11 mouse cellular contexts compared by ENCODE assay signal in genomic region chr9:33901313-33902076, GRCm38 (mm10).
DNase-seq lines count a peak whose midpoint lies in the region; ATAC-seq and TF ChIP-seq lines count a peak whose summit lies in the region.
"Had no signal": no experiment of that assay in that cellular context is flagged by ENCODE, and none has a peak within 500 bp of the region (broad histone marks: within the 10 kb centered on the region; RNA-seq: fewer than 3 reads in every experiment).

No protein-coding gene starts in this region.

- peak; percentile 17 for DNase-seq in embryonic facial prominence, embryonic 11.5 days (ENCODE audit: low spot score)
- DNase-seq in embryonic facial prominence, embryonic 10.5 days (ENCODE audit: low spot score), result no peak
- DNase-seq in lung, postnatal 14 days, result peak; percentile 11
- DNase-seq in T-cell, adult 2 months (ENCODE audit: low spot score), result no peak
- no peak for DNase-seq in gastrocnemius, adult 18-20 months (ENCODE audit: low spot score)
- DNase-seq: adrenal gland, postnatal 10 days; liver, embryonic 13.5 days; right cerebral cortex, adult 18-20 months had no signal

- no peak; the same call in 1 of the 2 replicates for ATAC-seq in embryonic facial prominence, embryonic 11.5 days (replicated peaks; ENCODE audit: insufficient number of reproducible peaks, low FRiP score, low TSS enrichment, low read depth)
- peak; percentile 86 for ATAC-seq in forebrain, embryonic 13.5 days
- ATAC-seq in activated CD4-positive, CD25-positive, alpha-beta regulatory T cell, adult 4 months, result no peak

- H3K79me2 ChIP-seq in C2C12 (ENCODE audit: control insufficient read depth, insufficient read depth), result no peaks in the 10 kb centered on the region

- no peak overlapping the region for H3K9ac ChIP-seq in embryonic facial prominence, embryonic 11.5 days (replicated peaks; ENCODE audit: low read length)
- no peak overlapping the region for H3K9ac ChIP-seq in forebrain, embryonic 13.5 days
- H3K9ac ChIP-seq: liver, embryonic 13.5 days had no signal

- no peaks in the 10 kb centered on the region for H3K79me3 ChIP-seq in C2C12 (ENCODE audit: low read depth)

- no peak overlapping the region for H3K4me2 ChIP-seq in embryonic facial prominence, embryonic 11.5 days (ENCODE audit: low read depth, low read length)
- H3K4me2 ChIP-seq in forebrain, embryonic 13.5 days, result no peak overlapping the region
- H3K4me2 ChIP-seq: liver, embryonic 13.5 days had no signal

- no peaks in the 10 kb centered on the region for H3K4me1 ChIP-seq in embryonic facial prominence, embryonic 11.5 days (ENCODE audit: control insufficient read depth, insufficient read depth, low read length)
- H3K4me1 ChIP-seq in embryonic facial prominence, embryonic 10.5 days, result peaks cover 11% of the 10 kb centered on the region
- peaks cover 22% of the 10 kb centered on the region for H3K4me1 ChIP-seq in forebrain, embryonic 13.5 days
- H3K4me1 ChIP-seq: liver, embryonic 13.5 days had no signal

- no peaks in the 10 kb centered on the region for H3K9me3 ChIP-seq in embryonic facial prominence, embryonic 11.5 days (replicated peaks; ENCODE audit: control insufficient read depth, low read length)
- no peaks in the 10 kb centered on the region for H3K9me3 ChIP-seq in embryonic facial prominence, embryonic 10.5 days
- H3K9me3 ChIP-seq in forebrain, embryonic 13.5 days (replicated peaks), result no peaks in the 10 kb centered on the region
- H3K9me3 ChIP-seq: liver, embryonic 13.5 days had no signal

- 42% methylated on average over 10 of the region's 10 CpGs for WGBS in embryonic facial prominence, embryonic 11.5 days
- 56% methylated on average over 10 of the region's 10 CpGs for WGBS in embryonic facial prominence, embryonic 10.5 days
- WGBS in forebrain, embryonic 13.5 days, result 21% methylated on average over 10 of the region's 10 CpGs

- H3K27me3 ChIP-seq in embryonic facial prominence, embryonic 11.5 days (ENCODE audit: control insufficient read depth, insufficient read depth, low read length), result no peaks in the 10 kb centered on the region
- no peaks in the 10 kb centered on the region for H3K27me3 ChIP-seq in embryonic facial prominence, embryonic 10.5 days (replicated peaks; ENCODE audit: low read depth, poor library complexity, severe bottlenecking)
- no peaks in the 10 kb centered on the region for H3K27me3 ChIP-seq in C2C12 (ENCODE audit: control insufficient read depth, insufficient read depth, insufficient read length)
- H3K27me3 ChIP-seq in forebrain, embryonic 13.5 days, result no peaks in the 10 kb centered on the region
- H3K27me3 ChIP-seq: liver, embryonic 13.5 days had no signal

- no peak for TF ChIP-seq CTCF in C2C12 (IDR thresholded peaks at IDR 0.05; ENCODE audit: control insufficient read depth, insufficient read depth, insufficient read length)

- H3K4me3 ChIP-seq in embryonic facial prominence, embryonic 11.5 days (ENCODE audit: low read depth, low read length), result no peak overlapping the region
- H3K4me3 ChIP-seq in embryonic facial prominence, embryonic 10.5 days, result no peak overlapping the region
- H3K4me3 ChIP-seq in C2C12 (ENCODE audit: insufficient read depth, poor library complexity, severe bottlenecking), result no peak overlapping the region
- H3K4me3 ChIP-seq in forebrain, embryonic 13.5 days, result no peak overlapping the region
- H3K4me3 ChIP-seq: liver, embryonic 13.5 days had no signal

- H3K27ac ChIP-seq in embryonic facial prominence, embryonic 11.5 days (replicated peaks; ENCODE audit: low read depth, low read length), result no peak overlapping the region
- no peak overlapping the region for H3K27ac ChIP-seq in embryonic facial prominence, embryonic 10.5 days (replicated peaks)
- H3K27ac ChIP-seq in forebrain, embryonic 13.5 days, result no peak overlapping the region
- H3K27ac ChIP-seq: liver, embryonic 13.5 days had no signal

- H3K36me3 ChIP-seq in embryonic facial prominence, embryonic 11.5 days (replicated peaks; ENCODE audit: control insufficient read depth, insufficient read depth, low read depth, low read length), result no peaks in the 10 kb centered on the region
- H3K36me3 ChIP-seq in embryonic facial prominence, embryonic 10.5 days (replicated peaks), result no peaks in the 10 kb centered on the region
- H3K36me3 ChIP-seq in C2C12 (ENCODE audit: control insufficient read depth, insufficient read depth), result no peaks in the 10 kb centered on the region
- H3K36me3 ChIP-seq in forebrain, embryonic 13.5 days (ENCODE audit: poor library complexity, severe bottlenecking), result no peaks in the 10 kb centered on the region
- H3K36me3 ChIP-seq: liver, embryonic 13.5 days had no signal

- no peak overlapping the region for H3ac ChIP-seq in C2C12 (ENCODE audit: control insufficient read depth, insufficient read length, low read depth)

TF ChIP-seq in C2C12, 6 proteins besides CTCF, POLR2A, EP300 and RAD21:
- TF ChIP-seq MYOD1 (IDR thresholded peaks at IDR 0.05; ENCODE audit: control insufficient read depth, insufficient read length, low read depth), result peak; percentile 91
- no peak for TF ChIP-seq MYOG (IDR thresholded peaks at IDR 0.05; ENCODE audit: control insufficient read depth, extremely low read depth, insufficient read length)
- TF ChIP-seq USF1 (IDR thresholded peaks at IDR 0.05; ENCODE audit: low read depth), result peak; percentile 48
- no peak for TF ChIP-seq CEBPB (IDR thresholded peaks at IDR 0.05; ENCODE audit: low read depth)
- peak; percentile 11 for TF ChIP-seq FOSL1 (IDR thresholded peaks at IDR 0.05; ENCODE audit: insufficient read depth, low read length, poor library complexity, severe bottlenecking)
- TF ChIP-seq MAX (IDR thresholded peaks at IDR 0.05), result peak; percentile 86

Comparison
In these comparisons a context has a peak if more than half of its experiments do, and no peak if none do; other contexts are left out.
1. DNase-seq: peak in embryonic facial prominence, embryonic 11.5 days (single experiment) and lung, postnatal 14 days (single experiment); none in embryonic facial prominence, embryonic 10.5 days (single experiment), T-cell, adult 2 months (single experiment) and gastrocnemius, adult 18-20 months (single experiment).